Mouse (Mus musculus) brain, embryonic 14.5 days (tissue): ENCODE measurements around the gene Rpl10a. TPM values are rescaled to one million over a fixed set of nuclear protein-coding genes. Genes with fewer than 3 reads are reported as not detected.

Experiments used
- DNase-seq: peaks from one replicate; pipeline ENCODE4 v3.0.0-alpha.2; 2011; ENCODE audit warnings: low read depth
- CTCF ChIP-seq: fragments of 200-500 bp; IDR thresholded peaks from 2 replicates; pipeline ENCODE4 v1.5.1; 2012; ENCODE audit warnings: inconsistent platforms, mild to moderate bottlenecking, moderate library complexity, borderline replicate concordance; ENCODE audit not compliant: insufficient read depth, insufficient read length; ENCODE audit errors: extremely low read depth
- POLR2A ChIP-seq: fragments of 200-500 bp; IDR thresholded peaks from 2 replicates; pipeline ENCODE4 v1.6.1; 2012; ENCODE audit warnings: mild to moderate bottlenecking, inconsistent platforms, borderline replicate concordance; ENCODE audit not compliant: poor library complexity, insufficient read depth, insufficient read length, severe bottlenecking; ENCODE audit errors: extremely low read depth
- polyA plus RNA-seq: library from polyadenylated mRNA; depleted of rRNA; stranded (reverse); fragments of >200 nt; gene quantifications from 2 replicates; pipeline ENCODE4 v1.2.3, GENCODE M21; 2012

The Rpl10a gene
- polyA plus RNA-seq, 1 experiment, result 1,651 TPM

- TF ChIP-seq POLR2A, result no peak
- DNase-seq, result no peak
Measured at GRCm38 (mm10) chr17:28340578-28340977, 12.3 kb downstream of the Rpl10a start.

- DNase-seq, result peak; percentile 93
- TF ChIP-seq POLR2A (no peak), CTCF (no peak)
Measured at GRCm38 (mm10) chr17:28341091-28341490, 12.8 kb downstream of the Rpl10a start.

- TF ChIP-seq CTCF, result no peak
- TF ChIP-seq POLR2A, result no peak
- DNase-seq, result no peak
Measured at GRCm38 (mm10) chr17:28344050-28344607, 15.9 kb downstream of the Rpl10a start.

GRCm38 (mm10) chr17:28344670-28345069, 16.4 kb downstream of the Rpl10a start:
- DNase-seq, result no peak
- TF ChIP-seq CTCF, result no peak
- TF ChIP-seq POLR2A, result no peak

GRCm38 (mm10) chr17:28345271-28345721, 17.0 kb downstream of the Rpl10a start:
- TF ChIP-seq POLR2A (no peak), CTCF (no peak)
- no peak for DNase-seq

- TF ChIP-seq POLR2A (no peak), CTCF (no peak)
- no peak for DNase-seq
Measured at GRCm38 (mm10) chr17:28345882-28346281, 17.6 kb downstream of the Rpl10a start.

GRCm38 (mm10) chr17:28347327-28347726, 19.1 kb downstream of the Rpl10a start:
- TF ChIP-seq POLR2A (no peak), CTCF (no peak)
- DNase-seq, result no peak

GRCm38 (mm10) chr17:28348211-28348610, 19.9 kb downstream of the Rpl10a start:
- no peak for DNase-seq

GRCm38 (mm10) chr17:28349264-28349880, 21.1 kb downstream of the Rpl10a start:
- TF ChIP-seq POLR2A, result no peak
- TF ChIP-seq CTCF, result no peak

More at GRCm38 (mm10) chr17:28348211-28348610, 19.9 kb downstream of the Rpl10a start:
- no peak for TF ChIP-seq POLR2A
- TF ChIP-seq CTCF, result no peak

GRCm38 (mm10) chr17:28349901-28350465, 21.7 kb downstream of the Rpl10a start:
- peak; percentile 37 for DNase-seq
- TF ChIP-seq CTCF (no peak), POLR2A (no peak)

More at GRCm38 (mm10) chr17:28349264-28349880, 21.1 kb downstream of the Rpl10a start:
- DNase-seq, result no peak

- TF ChIP-seq POLR2A (no peak), CTCF (no peak)
- DNase-seq, result peak; percentile 84
Measured at GRCm38 (mm10) chr17:28350466-28351352, 22.4 kb downstream of the Rpl10a start, which contains the start of gene Tead3. Tead3 (minus strand) TSS chr17:28350817.
